Mouse (Mus musculus): ENCODE results near the gene Olfr1259. TPM values are rescaled to one million over a fixed set of nuclear protein-coding genes. Genes with fewer than 3 reads are reported as not detected.

The Olfr1259 gene
- not detected for polyA plus RNA-seq (2017; shearing (Covaris generic))

GRCm38 (mm10) chr2:89948564-89948963 is at the start of gene Olfr1259:
Gene Olfr1259, minus strand, starts transcription at chr2:89948664.

GRCm38 (mm10) chr2:89990921-89991320 is 42.5 kb upstream of the Olfr1259 start, which contains the start of gene Olfr1261:
Gene Olfr1261, plus strand, starts transcription at chr2:89991221.

GRCm38 (mm10) chr2:89974184-89974583 is 25.7 kb upstream of the Olfr1259 start, which contains the start of gene Olfr1260:
Gene Olfr1260, plus strand, starts transcription at chr2:89974340.

DNA sequence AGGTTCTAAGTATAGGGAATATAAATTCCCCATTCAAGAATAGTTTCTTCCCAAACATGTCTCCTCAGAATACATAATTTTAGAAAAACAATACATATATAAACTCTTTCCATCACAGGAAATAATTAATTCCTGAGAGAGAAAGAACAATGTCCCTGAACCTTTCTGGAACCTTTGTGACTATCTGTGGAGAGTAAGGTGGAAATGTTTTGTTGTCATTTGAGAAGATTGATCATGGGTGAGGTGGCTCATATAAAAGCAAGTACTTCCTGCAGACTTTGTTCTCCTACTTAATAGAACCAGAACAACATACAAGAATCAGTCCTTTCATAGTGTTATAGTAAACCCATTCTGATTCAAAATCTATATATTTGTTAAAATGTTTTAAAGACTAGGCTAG is 21.5 kb downstream of the Olfr1259 start, which contains the start of gene Olfr1258:
TSS of gene Olfr1258 (plus strand) at position 301 of the 400 bp plus-strand sequence.

Other genes starting within 250 kb of the Olfr1259 start
- under 1 TPM in 1 of 2 experiments, not detected in 1; 0.05 TPM for gene Olfr1252, start 223.7 kb downstream of the Olfr1259 start, polyA plus RNA-seq (2017; shearing (Covaris generic))
- under 1 TPM in 1 of 2 experiments, not detected in 1; 0.31 TPM for gene Olfr1253, start 191.6 kb downstream of the Olfr1259 start, polyA plus RNA-seq (2017; shearing (Covaris generic))
- not detected for gene Olfr1254, start 155.0 kb downstream of the Olfr1259 start, polyA plus RNA-seq (2017; shearing (Covaris generic))
- gene Olfr1255, start 136.6 kb downstream of the Olfr1259 start, polyA plus RNA-seq (2017; shearing (Covaris generic)), result not detected
- gene Olfr1256, start 107.1 kb downstream of the Olfr1259 start, polyA plus RNA-seq (2017; shearing (Covaris generic)), result not detected
- not detected for gene Olfr48, start 100.5 kb downstream of the Olfr1259 start, polyA plus RNA-seq (2017; shearing (Covaris generic))
- not detected for gene Olfr1257, start 70.2 kb downstream of the Olfr1259 start, polyA plus RNA-seq (2017; shearing (Covaris generic))
- not detected for gene Olfr1258, start 21.4 kb downstream of the Olfr1259 start, polyA plus RNA-seq (2017; shearing (Covaris generic))
- gene Olfr1260, start 25.7 kb upstream of the Olfr1259 start, polyA plus RNA-seq (2017; shearing (Covaris generic)), result under 1 TPM in 1 of 2 experiments, not detected in 1; 0.04 TPM
- gene Olfr1261, start 42.6 kb upstream of the Olfr1259 start, polyA plus RNA-seq (2017; shearing (Covaris generic)), result not detected
- gene Olfr1262, start 51.5 kb upstream of the Olfr1259 start, polyA plus RNA-seq (2017; shearing (Covaris generic)), result not detected
- not detected for gene Olfr1263, start 63.5 kb upstream of the Olfr1259 start, polyA plus RNA-seq (2017; shearing (Covaris generic))
- gene Olfr1264, start 76.9 kb upstream of the Olfr1259 start, polyA plus RNA-seq (2017; shearing (Covaris generic)), result not detected
- gene Olfr1265, start 86.7 kb upstream of the Olfr1259 start, polyA plus RNA-seq (2017; shearing (Covaris generic)), result not detected
- not detected for gene Olfr140, start 114.9 kb upstream of the Olfr1259 start, polyA plus RNA-seq (2017; shearing (Covaris generic))
- gene Olfr1269, start 172.7 kb upstream of the Olfr1259 start, polyA plus RNA-seq (2017; shearing (Covaris generic)), result under 1 TPM; 0.16 to 0.17 TPM
- under 1 TPM in 1 of 2 experiments, not detected in 1; 0.29 TPM for gene Olfr32, start 193.6 kb upstream of the Olfr1259 start, polyA plus RNA-seq (2017; shearing (Covaris generic))
- not detected for gene Olfr1270, start 204.4 kb upstream of the Olfr1259 start, polyA plus RNA-seq (2017; shearing (Covaris generic))

Measured in activated CD4-positive, CD25-positive, alpha-beta regulatory T cell (primary cell).